Mouse (Mus musculus) adrenal gland, postnatal 25 days (tissue): ENCODE data around the gene Adgrg2. TPM values are rescaled to one million over a fixed set of nuclear protein-coding genes. Genes with fewer than 3 reads are reported as not detected.

Experiments
- DNase-seq: peaks from one replicate; pipeline ENCODE4 v3.0.0; 2021; ENCODE audit warnings: mixed read lengths
- long read RNA-seq: library from polyadenylated mRNA; stranded (forward); transcript quantifications from one replicate; pipeline ENCODE4 v2.0.0, GENCODE M21; 2021
- total RNA-seq: library from RNA; stranded (reverse); gene quantifications from 2 replicates; pipeline ENCODE4 v1.2.3, GENCODE M21; 2021

Gene Adgrg2
- 1.8 and 2.0 TPM in 2 replicates for total RNA-seq
- long read RNA-seq, partial matches to known transcripts, result 0 of 2 reads
- long read RNA-seq, other reads (novel, unspliced or antisense), result 2 of 2 reads

DNA sequence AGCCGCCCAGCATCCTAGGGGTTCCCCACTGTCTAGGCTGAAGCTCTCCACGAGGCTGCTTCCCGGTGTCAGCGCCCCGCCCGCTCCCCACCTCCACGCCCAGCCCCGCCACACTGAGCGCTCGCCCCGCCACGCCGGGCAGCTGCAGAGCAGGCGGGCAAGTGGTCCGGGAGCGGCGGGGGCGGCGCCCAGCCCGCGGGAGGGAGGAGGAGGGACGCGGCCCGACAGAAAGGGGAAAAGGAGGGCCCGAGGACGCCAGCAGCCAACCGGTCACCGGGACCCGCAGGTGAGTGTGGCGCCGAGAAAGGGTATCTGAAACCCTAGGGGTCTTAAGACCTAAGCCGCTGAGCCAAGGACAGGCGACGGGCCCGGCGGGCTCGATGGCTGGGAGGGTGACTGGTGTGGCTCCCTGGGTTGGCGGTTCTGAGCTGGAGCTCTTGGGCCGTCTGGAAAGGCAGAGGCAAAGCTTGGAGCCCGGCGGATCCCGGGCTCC lies at the start of gene Adgrg2:
Adgrg2 (plus strand) TSS at position 227 of the 493 bp plus-strand sequence.
- DNase-seq, result peak; percentile 29

DNA sequence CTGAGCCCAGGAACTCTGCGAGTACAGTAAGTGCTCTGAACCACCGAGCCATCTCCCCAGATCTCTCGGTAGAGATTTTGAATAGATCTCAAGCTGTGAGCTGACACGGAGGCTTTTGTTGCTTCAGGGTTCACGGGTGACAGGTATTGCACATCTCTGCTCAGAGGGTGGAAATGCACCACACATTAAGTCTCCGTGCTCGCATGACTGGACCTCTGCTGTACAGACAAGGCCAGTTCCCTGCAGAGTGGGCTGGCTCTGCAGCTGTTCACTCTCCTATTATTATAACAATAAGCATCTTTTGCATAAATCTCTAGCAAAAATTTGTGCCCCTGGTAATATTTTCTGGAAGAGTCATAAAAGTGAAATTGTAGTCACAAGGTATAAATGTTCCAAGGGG lies 39.5 kb upstream of the Adgrg2 start:
- no peak for DNase-seq

DNA sequence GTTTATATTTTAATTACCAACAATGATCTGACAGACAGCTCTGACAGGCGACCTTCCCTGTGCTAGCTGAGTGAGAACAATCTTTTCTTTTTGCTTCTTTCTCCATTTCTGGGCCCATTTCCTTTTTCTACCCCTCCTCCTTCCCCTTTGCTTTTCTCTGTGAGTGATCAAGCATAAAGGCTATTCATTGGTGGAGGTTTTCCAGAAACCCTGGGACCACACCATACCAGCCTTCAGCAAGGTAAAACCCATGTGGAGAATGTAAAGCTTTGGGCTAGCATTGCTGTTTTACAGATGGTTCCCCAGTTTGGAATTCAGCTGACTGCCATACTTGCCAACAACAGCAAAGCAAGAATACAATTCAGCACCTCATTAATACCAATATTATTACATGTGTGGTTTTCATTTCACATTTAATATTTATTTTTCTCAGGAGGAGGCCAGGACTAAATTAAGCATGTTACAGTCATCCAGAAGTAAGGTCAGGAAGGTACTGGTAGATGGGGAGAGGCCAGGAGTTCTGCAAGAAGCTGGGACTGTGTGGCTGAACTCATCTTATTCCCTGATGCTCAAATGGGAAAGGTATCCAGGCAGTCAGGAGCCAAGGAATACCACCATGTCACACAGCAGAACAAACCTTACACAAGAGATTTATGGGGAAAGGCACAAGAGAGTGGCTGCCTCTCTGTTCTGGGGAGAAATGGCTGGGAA lies 38.4 kb upstream of the Adgrg2 start:
- DNase-seq, result no peak

DNA sequence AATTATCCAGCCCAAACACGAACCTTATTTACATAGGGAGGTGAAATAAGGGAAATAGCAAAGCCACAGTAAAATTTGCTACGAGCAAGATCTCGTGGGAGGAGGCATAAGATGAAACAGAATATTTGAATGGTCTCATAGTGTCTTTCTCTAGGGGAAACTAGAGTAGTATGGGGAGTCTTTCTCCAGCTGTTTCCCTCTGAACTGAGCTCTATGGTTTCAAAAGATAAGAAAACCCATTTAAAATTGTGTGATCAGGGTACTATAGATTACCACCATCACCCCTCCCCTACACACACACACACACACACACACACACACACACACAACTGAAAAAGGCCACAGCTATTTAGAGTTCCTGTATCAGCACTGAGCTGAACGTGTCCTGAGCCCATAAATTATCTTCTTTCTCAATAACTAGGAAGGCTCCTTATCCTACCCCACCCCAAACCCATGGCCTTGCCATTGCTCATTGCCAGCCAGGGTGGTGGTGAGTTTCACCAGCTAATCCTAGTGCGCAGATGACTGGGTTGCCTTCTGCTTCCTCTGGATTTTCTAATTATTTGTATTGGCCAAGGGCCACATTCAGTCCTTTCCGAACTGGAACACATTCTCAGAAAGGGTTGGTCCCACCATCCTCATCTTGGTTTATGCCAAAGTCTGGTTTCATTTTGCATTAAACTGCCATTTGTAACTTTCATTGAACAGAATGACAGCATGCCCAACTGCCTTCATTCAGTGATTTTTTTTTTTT lies 5.6 kb upstream of the Adgrg2 start:
- DNase-seq, result peak; percentile 2

- DNase-seq, result no peak
Measured at GRCm38 (mm10) chrX:160385502-160385772, 5.1 kb upstream of the Adgrg2 start.

- DNase-seq, result no peak
Measured at GRCm38 (mm10) chrX:160412930-160413453, 22.5 kb downstream of the Adgrg2 start.

DNA sequence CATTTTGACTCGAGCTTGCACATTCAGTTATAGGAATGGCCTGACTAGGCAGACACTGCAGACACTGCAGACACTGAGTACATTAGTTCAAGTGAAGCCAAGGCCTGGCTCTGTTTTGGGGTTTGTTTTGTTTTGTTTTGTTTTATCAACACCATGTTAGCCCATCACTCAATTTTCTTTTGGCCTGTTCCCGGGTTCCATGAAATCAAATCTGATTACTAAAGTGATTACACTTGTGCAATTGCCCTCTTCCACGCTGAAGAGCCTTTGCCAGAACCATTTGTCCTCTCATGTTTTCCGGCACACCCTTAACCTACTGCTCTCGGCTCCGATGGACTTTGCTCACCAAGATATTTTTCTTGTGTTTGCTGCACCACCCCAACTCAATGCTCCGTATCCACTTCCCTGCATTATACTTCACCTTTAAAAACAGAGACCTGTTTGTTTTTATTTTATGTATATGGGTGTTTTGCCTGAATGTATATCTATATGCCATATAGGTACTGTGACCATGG lies 23.4 kb downstream of the Adgrg2 start:
- DNase-seq, result no peak

DNA sequence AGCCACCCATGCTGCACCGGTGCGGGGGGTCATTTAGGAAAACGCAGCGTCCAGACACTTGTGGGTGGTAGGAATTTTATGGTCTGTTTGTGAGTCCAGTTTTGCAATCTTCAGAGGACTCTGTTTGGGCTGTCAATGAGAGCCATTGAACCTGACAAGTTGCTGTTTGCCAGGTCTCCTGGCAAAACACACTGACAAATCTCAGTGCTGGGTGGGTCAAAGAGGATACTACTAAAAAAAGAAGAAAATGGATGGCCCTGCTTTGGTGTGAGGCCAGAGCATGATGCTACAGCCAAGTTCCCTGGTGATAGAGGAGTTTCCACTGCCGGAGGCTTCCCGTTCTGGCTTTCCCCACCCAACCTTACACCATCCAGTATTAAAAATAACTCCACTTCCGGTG lies 27.9 kb downstream of the Adgrg2 start:
- no peak for DNase-seq

DNA sequence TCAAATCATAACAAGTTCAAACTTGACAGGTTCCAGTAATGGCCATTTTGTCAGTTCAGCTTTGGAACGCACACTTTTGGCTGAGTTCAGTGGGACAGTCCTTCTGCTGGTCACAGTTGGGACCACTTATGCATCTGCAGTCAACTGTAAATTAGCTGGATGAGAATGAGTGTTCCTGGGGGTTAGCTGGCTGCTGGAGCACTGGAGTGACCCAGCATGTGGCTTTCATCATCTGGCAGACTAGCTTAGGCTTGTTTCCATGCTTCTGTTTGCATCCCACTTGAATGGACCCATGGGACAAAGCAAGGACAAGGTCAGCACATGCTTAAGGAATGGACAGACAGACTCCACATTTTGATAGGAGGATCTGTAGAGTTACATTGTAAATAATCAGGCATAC lies 33.2 kb downstream of the Adgrg2 start:
- no peak for DNase-seq

- no peak for DNase-seq
Measured at GRCm38 (mm10) chrX:160426486-160426885, 36.0 kb downstream of the Adgrg2 start.

- DNase-seq, result no peak
Measured at GRCm38 (mm10) chrX:160426930-160427329, 36.4 kb downstream of the Adgrg2 start.

GRCm38 (mm10) chrX:160432192-160432591 lies 41.7 kb downstream of the Adgrg2 start:
- DNase-seq, result no peak

DNA sequence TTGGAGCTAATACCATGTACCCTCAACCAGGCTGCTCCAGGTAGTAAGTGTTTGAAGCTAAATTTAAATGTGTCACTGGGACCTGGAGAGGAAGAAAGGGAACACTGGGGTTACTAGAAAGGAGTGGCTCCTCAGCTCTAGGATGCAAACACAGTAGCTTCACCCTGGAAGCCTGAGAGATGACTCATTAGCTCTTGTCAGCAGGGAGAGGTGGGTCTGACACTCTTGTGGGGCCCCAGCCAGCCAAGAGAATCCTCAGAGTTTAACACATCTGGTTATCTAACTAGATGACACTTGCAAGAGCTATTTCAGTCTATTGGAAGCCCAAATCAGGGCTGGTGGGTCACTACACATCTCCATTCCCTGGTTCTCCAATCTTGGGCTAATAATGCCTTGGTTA lies 50.8 kb downstream of the Adgrg2 start:
- DNase-seq, result no peak

- no peak for DNase-seq
Measured at GRCm38 (mm10) chrX:160448351-160448750, 57.9 kb downstream of the Adgrg2 start.

DNA sequence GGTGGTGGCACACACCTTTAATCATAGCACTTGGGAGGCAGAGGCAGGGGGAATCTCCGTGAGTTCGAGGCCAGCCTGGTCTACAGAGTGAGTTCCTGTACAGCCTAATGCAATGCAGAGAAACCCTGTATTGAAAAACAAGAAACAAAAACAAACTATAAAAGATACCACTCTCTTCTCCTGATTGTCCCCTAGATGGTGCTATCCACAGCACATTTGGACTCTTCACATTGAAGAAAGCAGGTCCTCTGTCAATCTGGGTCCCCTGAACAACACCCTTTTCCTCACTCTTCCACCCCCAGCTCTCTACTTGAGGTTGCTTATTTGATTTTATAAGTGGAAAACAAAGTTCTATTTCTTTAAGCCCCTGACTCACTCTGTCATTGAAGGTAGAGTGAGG lies 58.9 kb downstream of the Adgrg2 start:
- DNase-seq, result no peak

GRCm38 (mm10) chrX:160455686-160456085 lies 65.2 kb downstream of the Adgrg2 start:
- no peak for DNase-seq

DNA sequence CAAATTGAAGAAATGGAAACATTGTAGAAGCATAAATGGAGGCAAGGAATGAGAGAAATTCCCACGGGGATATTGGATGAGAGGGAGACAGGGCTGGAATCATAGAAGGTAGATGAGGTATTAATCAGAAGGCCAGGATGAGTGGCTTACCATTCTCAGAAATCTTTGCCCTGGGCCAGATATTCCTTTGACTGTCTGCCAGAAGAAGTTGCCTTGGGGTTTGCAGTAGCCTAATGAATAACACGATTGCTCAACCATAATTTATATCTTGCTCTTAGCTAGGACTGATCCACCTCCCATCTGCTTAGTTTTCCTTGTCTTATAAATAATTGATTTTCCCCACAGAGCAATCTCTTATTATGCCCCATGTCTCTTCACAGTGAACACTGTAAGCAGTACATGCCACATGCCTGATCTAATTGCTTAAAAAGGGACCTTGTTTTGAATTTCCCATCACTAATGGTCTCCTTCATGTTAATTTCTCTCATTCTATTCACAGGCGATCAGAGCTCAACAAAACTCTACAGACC lies 80.8 kb downstream of the Adgrg2 start:
- DNase-seq, result no peak

DNA sequence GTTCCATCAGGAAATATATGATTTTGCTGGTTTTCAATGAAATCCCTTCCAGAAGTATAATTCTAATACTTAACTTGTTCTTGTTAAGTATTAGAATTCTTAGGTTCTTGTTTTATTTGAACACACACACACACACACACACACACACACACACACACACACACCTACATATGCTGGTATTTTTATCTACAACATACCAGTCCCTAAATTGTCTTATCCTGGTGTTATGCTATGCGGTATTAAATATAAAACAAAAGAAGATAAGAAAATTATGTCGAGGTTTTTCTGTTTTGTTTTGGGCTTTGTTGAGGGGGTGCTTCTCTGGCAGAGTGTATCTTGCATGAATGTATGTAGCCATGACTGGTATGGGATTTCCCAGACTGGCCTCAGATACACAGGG lies 99.3 kb downstream of the Adgrg2 start:
- no peak for DNase-seq

DNA sequence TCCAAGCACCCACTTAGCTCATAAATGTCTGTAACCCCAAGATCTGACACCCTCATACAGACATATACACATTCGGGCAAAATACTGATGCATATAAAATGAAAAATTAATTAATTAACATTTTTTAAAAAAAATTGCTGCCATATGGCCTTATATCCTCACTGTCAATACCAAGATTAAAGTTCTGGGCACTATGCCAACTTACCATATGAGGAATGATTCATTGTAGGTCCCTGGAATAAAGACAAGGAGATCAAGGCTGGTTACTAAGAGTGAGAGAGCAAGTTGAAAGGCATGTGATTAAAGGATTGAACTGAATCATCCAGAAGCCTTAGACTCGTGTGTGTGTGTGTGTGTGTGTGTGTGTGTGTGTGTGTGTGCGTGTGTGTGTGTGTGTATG lies 103.8 kb downstream of the Adgrg2 start:
- DNase-seq, result no peak

- DNase-seq, result no peak
Measured at GRCm38 (mm10) chrX:160494921-160495320, 104.4 kb downstream of the Adgrg2 start.

DNA sequence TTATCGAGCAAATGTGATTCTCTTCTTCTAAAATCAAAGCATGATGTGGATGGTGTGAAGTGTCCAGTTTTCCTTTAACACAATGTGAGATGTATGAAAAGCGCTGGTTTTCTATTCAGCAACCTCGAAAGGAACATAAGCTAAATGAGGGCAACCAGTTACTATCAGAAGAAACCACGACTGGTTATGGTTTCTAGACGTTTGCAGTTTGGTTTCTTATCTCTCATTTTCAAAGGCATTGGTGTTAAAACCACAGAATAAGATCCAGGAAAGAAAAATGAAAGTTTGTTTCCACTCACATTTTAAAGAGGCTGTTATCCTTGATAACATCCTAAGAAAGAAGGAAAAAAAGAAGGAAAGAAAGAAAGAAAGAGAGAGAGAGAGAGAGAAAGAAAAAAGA lies 106.0 kb downstream of the Adgrg2 start:
- DNase-seq, result no peak

- no peak for DNase-seq
Measured at GRCm38 (mm10) chrX:160501095-160501494, 110.6 kb downstream of the Adgrg2 start.

DNA sequence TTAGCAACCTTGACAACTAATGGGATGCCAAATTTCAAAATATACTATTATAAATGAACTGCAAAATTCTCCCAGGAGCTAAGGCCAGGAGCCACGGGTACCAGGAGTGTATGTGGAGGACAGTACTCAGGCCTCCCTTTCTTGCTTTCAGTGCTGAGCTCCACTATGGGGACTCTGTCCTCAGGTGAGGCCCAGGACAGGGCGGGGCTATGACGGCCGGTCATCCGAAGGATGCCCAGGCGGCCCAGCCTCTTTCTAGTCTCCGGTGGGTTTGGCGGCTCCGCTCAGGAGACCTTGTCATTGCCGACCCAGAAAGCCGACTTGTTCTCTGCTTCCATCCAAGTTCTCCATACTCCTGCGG lies 111.2 kb downstream of the Adgrg2 start:
- no peak for DNase-seq
